Mouse (Mus musculus): Measurements from ENCODE around the gene Map2k5. TPM values are rescaled to one million over a fixed set of nuclear protein-coding genes. Genes with fewer than 3 reads are reported as not detected.
A peak's percentile ranks its signal among the peaks of the same experiment; 100 is the strongest.

The Map2k5 gene
- polyA plus RNA-seq, 1 experiment from 2014 or later, result 33.9 TPM

DNA sequence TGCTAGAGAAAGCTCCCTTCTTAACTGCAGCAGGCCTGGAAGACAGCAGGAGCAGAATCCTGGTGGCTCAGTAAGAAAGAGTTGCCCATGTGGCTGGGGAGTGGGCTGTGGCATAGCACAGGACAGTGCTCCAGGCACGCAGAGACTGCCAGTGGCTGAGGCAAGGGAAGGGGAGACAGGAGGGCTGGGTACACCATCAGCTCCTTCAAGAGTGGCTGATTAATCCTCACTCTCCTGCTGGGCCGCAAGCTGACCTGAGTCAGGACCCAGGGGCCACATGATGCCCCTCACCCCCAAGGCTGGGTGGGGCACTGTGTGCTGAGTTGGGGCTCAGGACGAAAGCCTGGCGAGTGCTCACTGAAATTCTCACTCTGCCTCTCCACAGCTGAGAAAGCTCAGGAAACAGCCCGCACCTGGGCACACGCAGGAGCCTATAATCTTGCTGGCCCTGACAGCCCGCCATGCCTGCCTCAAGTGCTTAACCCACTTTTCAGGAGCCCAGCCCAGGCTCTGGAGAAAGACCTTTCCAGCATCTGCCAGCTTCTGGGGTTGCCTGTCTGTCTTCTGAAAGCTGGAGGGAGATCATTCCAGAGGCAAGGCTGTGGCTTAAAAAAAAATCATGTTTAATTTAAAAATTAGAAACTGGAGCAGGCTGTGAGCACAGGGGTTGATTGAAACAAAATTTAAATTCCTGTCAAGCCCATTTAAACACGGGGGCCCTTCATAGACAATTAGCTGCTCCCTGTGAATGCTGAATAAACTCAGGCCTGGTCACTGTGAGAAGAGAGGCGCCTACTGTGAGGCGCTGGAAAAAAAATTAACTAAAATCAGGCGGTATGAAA is 196.1 kb downstream of the Map2k5 start:
- Histone ChIP-seq H3K4me2 (peak overlapping the region; percentile 37), H3K9ac (peak overlapping the region; percentile 45; the same call in 1 of the 2 replicates), H3K4me3 (no peak overlapping the region), H3K27me3 (peaks cover 82% of the 10 kb centered on the region), H3K27ac (peak overlapping the region; percentile 65), H3K9me3 (replicated peaks) (no peaks in the 10 kb centered on the region), H3K36me3 (ENCODE audit: poor library complexity, severe bottlenecking) (no peaks in the 10 kb centered on the region), H3K4me1 (peaks cover 40% of the 10 kb centered on the region)
- WGBS, result 8% methylated on average over 10 of the region's 11 CpGs
- ATAC-seq, result peak; percentile 57; the same call in 1 of the 2 replicates

DNA sequence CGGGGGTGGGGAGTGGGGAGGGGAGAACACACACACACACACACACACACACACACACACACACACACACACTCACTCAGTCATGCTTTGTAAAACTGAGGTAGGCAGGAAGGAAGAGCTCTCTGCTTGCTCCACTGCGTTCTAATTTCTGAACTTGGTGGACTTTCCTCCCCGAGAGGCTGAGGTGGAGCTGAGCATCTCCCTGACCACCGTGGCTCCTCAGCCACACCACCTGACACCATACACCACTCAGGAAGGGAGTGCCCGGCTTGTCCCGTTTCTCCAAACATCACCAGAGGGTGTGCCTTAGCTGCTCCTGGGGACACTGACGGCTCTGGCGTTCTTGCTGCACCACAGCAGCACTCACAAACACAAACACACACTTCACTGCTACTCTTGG is 199.4 kb downstream of the Map2k5 start:
- WGBS, result 81% methylated on average over 7 of the region's 8 CpGs

DNA sequence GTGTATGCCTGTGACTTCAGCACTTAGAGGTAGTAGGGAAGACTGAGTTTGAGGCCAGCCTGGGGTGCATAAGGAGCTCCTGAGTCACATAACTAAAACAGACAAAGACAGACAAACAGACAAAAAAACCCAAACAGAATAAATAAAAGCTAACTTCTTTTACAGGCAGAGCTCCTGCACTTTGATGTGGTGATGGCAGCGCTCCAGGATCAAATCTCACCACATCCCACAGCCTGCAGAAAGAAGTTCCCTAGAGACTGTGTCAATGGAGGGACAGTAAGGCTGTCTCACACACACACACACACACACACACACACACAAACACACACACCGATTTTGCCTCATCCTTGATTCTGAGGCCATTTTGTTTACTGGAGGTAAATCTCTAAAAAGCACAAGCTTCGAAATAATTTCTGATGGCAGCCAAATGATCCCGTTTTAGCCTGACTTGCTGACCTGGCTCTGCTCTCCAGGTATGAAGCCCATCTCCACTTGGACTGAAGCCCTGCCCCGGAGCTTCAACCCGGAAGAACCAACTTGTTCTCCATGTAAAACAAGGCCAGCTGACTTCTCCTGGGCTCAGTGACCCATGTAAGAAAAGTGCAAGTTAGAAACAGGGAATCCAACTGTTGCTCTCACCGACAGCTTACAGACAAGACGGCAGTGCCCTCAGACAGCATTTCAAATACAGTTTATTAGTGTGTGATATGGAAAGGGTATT is 203.5 kb downstream of the Map2k5 start:
- ATAC-seq, result no peak
- 88% methylated on average over 8 of the region's 8 CpGs for WGBS
- H3K27me3 ChIP-seq, result peaks cover 54% of the 10 kb centered on the region

More for the DNA sequence above, 199.4 kb downstream of the Map2k5 start:
- Histone ChIP-seq H3K27ac (no peak overlapping the region), H3K4me2 (no peak overlapping the region), H3K9ac (no peak overlapping the region), H3K4me1 (peaks cover 31% of the 10 kb centered on the region), H3K27me3 (peaks cover 70% of the 10 kb centered on the region), H3K36me3 (ENCODE audit: poor library complexity, severe bottlenecking) (no peaks in the 10 kb centered on the region), H3K9me3 (replicated peaks) (no peaks in the 10 kb centered on the region), H3K4me3 (no peak overlapping the region)
- ATAC-seq, result no peak

DNA sequence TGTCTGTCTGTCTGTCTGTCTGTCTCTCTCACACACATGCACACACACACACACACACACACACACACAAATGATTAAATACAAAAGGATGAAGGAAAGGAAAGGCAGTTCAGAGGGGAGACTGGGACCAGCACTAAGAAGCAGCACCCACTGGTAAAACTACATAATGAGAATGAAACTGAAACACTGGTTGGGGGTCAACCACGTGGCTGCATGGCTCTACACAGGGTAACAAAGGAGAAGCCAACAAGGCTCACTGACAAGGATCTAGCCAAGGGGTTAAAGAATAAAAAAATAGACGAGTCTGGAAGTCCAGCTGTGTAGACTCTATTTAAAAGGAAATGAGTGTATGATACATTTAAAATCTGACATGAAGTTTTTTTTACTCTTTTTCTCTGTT is 205.8 kb downstream of the Map2k5 start:
- no peak overlapping the region for H3K9ac ChIP-seq
- H3K27me3 ChIP-seq, result peaks cover 35% of the 10 kb centered on the region
- H3K27ac ChIP-seq, result no peak overlapping the region
- H3K9me3 ChIP-seq (replicated peaks), result no peaks in the 10 kb centered on the region
- H3K36me3 ChIP-seq (ENCODE audit: poor library complexity, severe bottlenecking), result no peaks in the 10 kb centered on the region
- no peak for ATAC-seq
- H3K4me2 ChIP-seq, result no peak overlapping the region
- H3K4me3 ChIP-seq, result no peak overlapping the region
- peaks cover 4% of the 10 kb centered on the region; the same call in 1 of the 2 replicates for H3K4me1 ChIP-seq
- 35% methylated on average over 2 of the region's 2 CpGs for WGBS

More for the DNA sequence above, 203.5 kb downstream of the Map2k5 start:
- H3K4me1 ChIP-seq, result peaks cover 5% of the 10 kb centered on the region; the same call in 1 of the 2 replicates
- H3K27ac ChIP-seq, result no peak overlapping the region
- H3K9me3 ChIP-seq (replicated peaks), result no peaks in the 10 kb centered on the region
- no peaks in the 10 kb centered on the region for H3K36me3 ChIP-seq (ENCODE audit: poor library complexity, severe bottlenecking)
- H3K9ac ChIP-seq, result no peak overlapping the region
- H3K4me3 ChIP-seq, result no peak overlapping the region
- no peak overlapping the region for H3K4me2 ChIP-seq

DNA sequence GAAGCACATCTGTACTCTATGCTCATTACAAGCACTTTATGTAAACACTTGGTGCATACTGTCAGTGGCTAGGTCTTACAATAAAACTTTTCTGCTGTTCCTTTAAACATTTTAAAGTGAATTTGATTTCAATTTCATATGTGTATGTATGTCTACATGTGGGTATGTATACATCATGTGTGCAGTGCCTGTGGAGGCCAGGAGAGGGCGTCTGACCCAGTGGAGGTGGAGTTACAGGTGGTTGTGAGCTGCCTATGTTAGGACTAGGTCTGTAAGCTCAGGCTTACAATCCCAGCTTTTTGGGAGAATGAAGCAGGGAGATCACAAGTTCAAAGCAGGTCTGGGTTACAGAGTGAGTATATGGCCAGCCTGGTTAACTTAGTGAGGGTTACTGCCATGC is 208.6 kb downstream of the Map2k5 start:
- Histone ChIP-seq H3K27me3 (peaks cover 30% of the 10 kb centered on the region), H3K27ac (no peak overlapping the region), H3K9me3 (replicated peaks) (no peaks in the 10 kb centered on the region), H3K4me2 (no peak overlapping the region), H3K36me3 (ENCODE audit: poor library complexity, severe bottlenecking) (no peaks in the 10 kb centered on the region), H3K9ac (no peak overlapping the region), H3K4me1 (no peaks in the 10 kb centered on the region), H3K4me3 (no peak overlapping the region)
- no peak for ATAC-seq
- 79% methylated on average over 1 of the region's 1 CpGs for WGBS

DNA sequence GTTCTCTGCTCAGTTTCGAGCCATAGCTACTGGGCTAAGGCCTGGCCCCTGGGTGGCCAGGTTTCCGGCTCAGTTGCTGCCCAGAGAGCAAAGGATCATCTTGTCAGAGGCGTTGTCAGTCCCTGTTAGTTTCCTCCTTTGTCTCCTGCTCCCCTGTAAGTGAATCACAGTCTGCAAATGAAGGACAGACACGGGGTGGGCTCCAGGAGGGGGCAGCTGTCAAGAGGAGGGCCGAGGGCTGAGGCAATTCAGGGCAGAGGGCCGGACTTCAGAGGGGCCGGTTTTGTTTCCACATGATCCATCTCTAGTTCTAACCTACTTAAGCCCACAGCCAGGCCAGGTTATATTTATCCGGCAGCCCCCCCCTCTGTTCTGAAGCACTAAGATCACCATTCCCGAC is 212.6 kb downstream of the Map2k5 start:
- Histone ChIP-seq H3K4me3 (no peak overlapping the region), H3K4me2 (no peak overlapping the region), H3K36me3 (ENCODE audit: poor library complexity, severe bottlenecking) (peaks cover 10% of the 10 kb centered on the region; the same call in 1 of the 2 replicates), H3K4me1 (no peaks in the 10 kb centered on the region), H3K27me3 (peaks cover 41% of the 10 kb centered on the region), H3K9me3 (replicated peaks) (no peaks in the 10 kb centered on the region), H3K27ac (no peak overlapping the region), H3K9ac (no peak overlapping the region)
- WGBS, result 15% methylated on average over 9 of the region's 9 CpGs
- ATAC-seq, result no peak

DNA sequence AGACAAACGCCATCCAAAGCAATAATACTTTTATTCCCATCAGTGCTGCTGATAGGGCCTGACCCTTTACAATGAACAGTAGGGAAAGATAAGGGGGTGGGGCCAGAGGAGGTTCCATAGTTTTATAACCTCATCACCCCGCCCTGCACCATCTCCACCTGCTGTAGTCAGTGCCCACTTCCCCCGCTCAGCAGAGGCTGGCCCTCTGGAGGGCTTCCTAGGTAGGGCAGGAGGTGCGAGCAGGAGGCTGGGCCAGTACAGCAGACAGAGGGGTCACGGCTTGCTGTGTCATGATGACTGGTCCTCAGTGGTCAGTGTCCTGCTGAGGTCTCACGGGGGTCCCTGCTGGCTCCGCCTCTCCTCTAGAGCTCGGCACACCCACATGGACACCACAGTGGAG is 213.9 kb downstream of the Map2k5 start:
- ATAC-seq, result no peak
- Histone ChIP-seq H3K4me3 (no peak overlapping the region), H3K4me1 (no peaks in the 10 kb centered on the region), H3K36me3 (ENCODE audit: poor library complexity, severe bottlenecking) (peaks cover 10% of the 10 kb centered on the region; the same call in 1 of the 2 replicates), H3K9ac (no peak overlapping the region), H3K27me3 (peaks cover 54% of the 10 kb centered on the region), H3K27ac (no peak overlapping the region), H3K9me3 (replicated peaks) (no peaks in the 10 kb centered on the region), H3K4me2 (no peak overlapping the region)
- 70% methylated on average over 8 of the region's 8 CpGs for WGBS

DNA sequence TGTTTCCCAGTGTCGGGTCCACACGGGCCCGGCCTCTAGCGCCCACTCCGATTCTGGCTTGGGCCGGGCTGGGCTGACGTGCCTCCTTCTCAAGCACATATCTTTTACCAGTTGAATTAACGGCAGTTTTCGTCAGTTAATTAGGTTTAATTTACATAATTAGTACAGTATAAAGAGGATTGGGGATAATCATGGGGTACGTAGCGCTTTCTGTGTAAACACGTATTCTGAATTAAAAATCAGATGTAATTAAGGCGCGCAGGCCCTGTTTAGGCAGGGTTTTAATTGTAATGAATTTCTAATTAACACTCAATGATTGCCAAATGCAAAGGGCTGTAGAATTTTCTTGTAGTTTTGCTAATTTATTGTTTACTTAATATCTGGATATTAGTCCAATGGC is 225.8 kb downstream of the Map2k5 start:
- H3K4me2 ChIP-seq, result no peak overlapping the region
- no peak overlapping the region for H3K4me3 ChIP-seq
- H3K4me1 ChIP-seq, result peaks cover 23% of the 10 kb centered on the region

DNA sequence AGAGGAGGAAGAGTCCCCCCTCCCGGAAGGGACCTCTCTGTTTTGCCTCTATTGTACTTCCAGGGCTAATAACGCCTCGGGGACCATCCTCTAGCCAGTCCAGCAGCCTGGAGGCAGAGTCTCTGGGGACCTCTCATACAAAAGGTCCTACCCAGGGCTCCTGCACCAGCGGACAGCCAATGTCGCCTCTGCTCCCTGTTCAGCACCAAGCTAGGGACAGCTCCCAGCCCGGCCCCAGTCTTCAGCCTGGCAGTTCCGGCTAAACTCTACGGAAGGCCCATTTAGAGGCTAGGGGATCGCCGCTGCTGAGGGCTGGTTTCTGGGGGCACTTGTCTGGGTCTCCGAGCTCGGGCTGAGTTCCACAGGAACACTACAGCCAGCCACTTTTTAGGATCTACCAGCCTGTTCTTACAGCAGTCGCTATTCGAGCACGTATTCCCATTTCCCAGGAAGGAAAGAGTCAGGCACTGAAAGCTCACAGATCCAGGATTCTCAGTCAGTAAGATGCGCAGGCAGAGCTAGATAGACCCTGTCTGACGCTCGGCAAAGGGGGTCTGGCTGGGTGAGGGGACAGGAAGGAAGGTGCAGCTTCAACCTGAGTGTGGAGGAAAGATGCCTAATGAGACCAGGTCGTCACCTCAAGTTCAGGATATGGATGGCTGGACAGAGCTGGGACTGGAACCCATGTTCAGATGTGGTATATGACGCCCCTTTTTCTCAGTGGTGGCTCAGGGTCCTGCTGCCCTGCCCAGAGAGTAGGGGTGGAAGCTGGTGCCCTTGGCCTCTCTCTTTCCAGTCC is 226.4 kb downstream of the Map2k5 start:
- H3K27me3 ChIP-seq, result peaks cover 100% of the 10 kb centered on the region
- no peaks in the 10 kb centered on the region for H3K36me3 ChIP-seq (ENCODE audit: poor library complexity, severe bottlenecking)
- H3K4me3 ChIP-seq, result no peak overlapping the region
- no peak overlapping the region for H3K27ac ChIP-seq
- H3K9me3 ChIP-seq (replicated peaks), result peaks cover 6% of the 10 kb centered on the region; the same call in 1 of the 2 replicates
- WGBS, result 1% methylated on average over 20 of the region's 20 CpGs
- 0 out of 2 replicates have a peak, but pooled peaks have one; percentile 16 for ATAC-seq
- H3K4me2 ChIP-seq, result no peak overlapping the region; the same call in 1 of the 2 replicates
- peaks cover 29% of the 10 kb centered on the region for H3K4me1 ChIP-seq
- H3K9ac ChIP-seq, result no peak overlapping the region

More for the DNA sequence above, 225.8 kb downstream of the Map2k5 start:
- Histone ChIP-seq H3K27ac (no peak overlapping the region), H3K9me3 (replicated peaks) (peaks cover 6% of the 10 kb centered on the region; the same call in 1 of the 2 replicates), H3K27me3 (peaks cover 100% of the 10 kb centered on the region), H3K9ac (no peak overlapping the region), H3K36me3 (ENCODE audit: poor library complexity, severe bottlenecking) (no peaks in the 10 kb centered on the region)
- 8% methylated on average over 14 of the region's 14 CpGs for WGBS
- peak; percentile 59; the same call in 1 of the 2 replicates for ATAC-seq

DNA sequence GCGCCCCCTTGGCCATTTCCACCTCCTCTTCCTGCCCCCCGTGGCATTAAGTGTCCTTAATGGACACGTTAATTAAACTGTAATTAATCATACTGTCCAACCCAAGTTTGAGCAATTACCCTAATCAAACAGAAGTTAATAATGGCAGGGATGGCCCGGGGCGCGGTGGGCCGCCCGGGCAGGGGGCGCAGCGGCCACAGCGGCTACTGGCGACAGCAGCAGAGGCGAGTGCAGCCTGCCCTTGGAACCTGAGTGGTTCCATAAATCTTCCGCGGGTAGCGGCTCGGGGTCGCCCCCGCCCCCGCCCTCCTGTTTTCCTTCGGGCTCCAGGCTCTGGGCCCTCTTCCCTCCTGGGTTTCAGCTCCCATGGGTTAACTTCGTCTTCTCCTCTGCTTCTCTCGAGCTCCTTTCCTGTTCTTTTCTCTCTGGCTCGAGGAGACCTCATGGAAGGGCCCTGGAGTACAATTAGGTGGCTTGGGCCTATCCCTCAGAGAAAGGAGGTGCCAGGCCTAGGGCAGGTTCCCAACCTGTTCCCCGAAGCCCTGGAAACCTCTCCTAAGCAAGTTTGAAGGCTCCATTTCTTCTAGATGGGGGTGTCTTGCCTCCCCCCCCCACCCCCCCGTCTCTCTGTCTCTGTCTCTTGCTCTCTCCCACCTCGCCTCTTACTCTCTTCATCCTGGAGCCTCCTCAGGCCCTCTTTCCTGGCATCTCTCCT is 227.5 kb downstream of the Map2k5 start:
- Histone ChIP-seq H3K27me3 (peaks cover 100% of the 10 kb centered on the region), H3K4me3 (0 out of 2 replicates have a peak overlapping the region, but pooled peaks have one; percentile 10), H3K4me2 (no peak overlapping the region), H3K9ac (no peak overlapping the region), H3K36me3 (ENCODE audit: poor library complexity, severe bottlenecking) (no peaks in the 10 kb centered on the region), H3K4me1 (peaks cover 39% of the 10 kb centered on the region), H3K9me3 (replicated peaks) (peaks cover 6% of the 10 kb centered on the region; the same call in 1 of the 2 replicates), H3K27ac (no peak overlapping the region)
- WGBS, result 2% methylated on average over 26 of the region's 27 CpGs
- ATAC-seq, result no peak

DNA sequence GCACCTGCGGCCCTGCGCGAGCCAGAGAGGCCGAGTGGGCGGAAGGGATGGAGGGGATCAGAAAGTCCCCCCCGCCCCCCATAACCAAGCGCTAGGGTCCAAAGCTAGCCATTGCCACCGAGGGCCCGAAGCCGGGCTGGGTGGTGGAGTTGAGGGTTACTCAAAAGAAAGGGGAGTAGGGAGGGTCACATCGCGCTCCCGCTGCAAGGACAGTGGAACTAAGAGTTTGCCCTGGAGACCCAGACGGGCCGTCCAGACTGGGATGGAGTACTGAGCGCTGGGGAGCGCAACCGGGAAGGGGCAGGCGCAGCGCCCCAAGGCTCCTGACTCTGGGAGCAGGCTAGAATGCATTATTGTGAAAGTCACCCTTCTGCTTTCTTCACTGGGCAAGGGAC is 228.3 kb downstream of the Map2k5 start:
- peaks cover 100% of the 10 kb centered on the region for H3K27me3 ChIP-seq
- peak overlapping the region; percentile 42 for H3K4me3 ChIP-seq
- under 1% methylated on average over 20 of the region's 20 CpGs for WGBS
- no peak overlapping the region for H3K9ac ChIP-seq
- H3K36me3 ChIP-seq (ENCODE audit: poor library complexity, severe bottlenecking), result no peaks in the 10 kb centered on the region
- H3K9me3 ChIP-seq (replicated peaks), result peaks cover 6% of the 10 kb centered on the region; the same call in 1 of the 2 replicates
- H3K4me1 ChIP-seq, result peaks cover 48% of the 10 kb centered on the region
- no peak for ATAC-seq
- H3K4me2 ChIP-seq, result peak overlapping the region; percentile 71
- H3K27ac ChIP-seq, result no peak overlapping the region

Data from forebrain, embryonic 13.5 days (tissue).